Mouse (Mus musculus): ENCODE results near the gene Ctxn1. TPM values are rescaled to one million over a fixed set of nuclear protein-coding genes. Genes with fewer than 3 reads are reported as not detected.

The Ctxn1 gene
- 6.8 and 7.8 TPM in 2 replicates for polyA plus RNA-seq (2012; rRNA removed)

- Histone ChIP-seq H3K27ac (ENCODE audit: insufficient read depth, low read depth, low read length) (no peak within 1 kb of the TSS), H3K4me1 (ENCODE audit: control insufficient read depth, insufficient read depth, low read length) (no peaks in the 10 kb centered on the region; the same call in 1 of the 2 replicates), H3K27me3 (replicated peaks; ENCODE audit: control insufficient read depth, insufficient read depth, low read length) (no peaks in the 10 kb centered on the region), H3K4me3 (ENCODE audit: insufficient read depth, low read depth, low read length) (peak within 1 kb of the TSS; percentile 45), H3K36me3 (ENCODE audit: control insufficient read depth, insufficient read depth, low read length) (no peaks in the 10 kb centered on the region; the same call in 1 of the 2 replicates)
- WGBS = 8% methylated on average over 32 of the region's 33 CpGs
- TF ChIP-seq CTCF (conservative IDR thresholded peaks at IDR 0.05; ENCODE audit: insufficient read depth, insufficient read length, low read depth, low read length) = no peak
- TF ChIP-seq POLR2A (IDR thresholded peaks at IDR 0.05; ENCODE audit: low read depth, low read length) = no peak
- DNase-seq = peak; percentile 97
These were observed at the start of gene Ctxn1 for GRCm38 (mm10) chr8:4259125-4259804. Gene Ctxn1, minus strand, starts transcription at chr8:4259274.

DNA sequence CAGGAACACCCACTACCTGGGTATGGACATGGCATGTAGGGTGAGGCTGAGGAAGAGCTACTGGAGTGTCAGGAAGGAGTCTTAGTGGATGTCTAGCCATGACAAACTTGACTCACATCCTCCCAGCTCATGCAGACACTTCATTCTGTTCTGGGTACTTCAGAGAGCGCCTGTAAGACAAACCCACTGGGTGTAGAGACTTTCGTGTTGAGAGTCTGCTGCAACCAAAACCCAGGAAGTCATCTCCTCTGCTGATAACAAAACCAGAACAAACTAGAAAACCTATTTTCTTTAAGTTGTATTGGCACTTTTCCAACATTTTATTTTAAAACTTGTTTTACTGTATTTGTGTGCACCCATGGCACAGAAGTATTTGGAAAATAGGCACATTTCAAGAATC lies 46.8 kb upstream of the Ctxn1 start:
- no peak for DNase-seq
- 77% methylated on average over 2 of the region's 2 CpGs for WGBS
- Histone ChIP-seq H3K27ac (ENCODE audit: insufficient read depth, low read depth, low read length) (no peak overlapping the region), H3K4me3 (ENCODE audit: insufficient read depth, low read depth, low read length) (no peak overlapping the region), H3K4me1 (ENCODE audit: control insufficient read depth, insufficient read depth, low read length) (no peaks in the 10 kb centered on the region), H3K36me3 (ENCODE audit: control insufficient read depth, insufficient read depth, low read length) (peaks cover 5% of the 10 kb centered on the region), H3K27me3 (replicated peaks; ENCODE audit: control insufficient read depth, insufficient read depth, low read length) (no peaks in the 10 kb centered on the region)
- TF ChIP-seq POLR2A (IDR thresholded peaks at IDR 0.05; ENCODE audit: low read depth, low read length) (no peak), CTCF (conservative IDR thresholded peaks at IDR 0.05; ENCODE audit: insufficient read depth, insufficient read length, low read depth, low read length) (no peak)

- WGBS = 65% methylated on average over 3 of the region's 3 CpGs
- peaks cover 5% of the 10 kb centered on the region for H3K36me3 ChIP-seq (ENCODE audit: control insufficient read depth, insufficient read depth, low read length)
These were observed 45.1 kb upstream of the Ctxn1 start for GRCm38 (mm10) chr8:4304124-4304547.

DNA sequence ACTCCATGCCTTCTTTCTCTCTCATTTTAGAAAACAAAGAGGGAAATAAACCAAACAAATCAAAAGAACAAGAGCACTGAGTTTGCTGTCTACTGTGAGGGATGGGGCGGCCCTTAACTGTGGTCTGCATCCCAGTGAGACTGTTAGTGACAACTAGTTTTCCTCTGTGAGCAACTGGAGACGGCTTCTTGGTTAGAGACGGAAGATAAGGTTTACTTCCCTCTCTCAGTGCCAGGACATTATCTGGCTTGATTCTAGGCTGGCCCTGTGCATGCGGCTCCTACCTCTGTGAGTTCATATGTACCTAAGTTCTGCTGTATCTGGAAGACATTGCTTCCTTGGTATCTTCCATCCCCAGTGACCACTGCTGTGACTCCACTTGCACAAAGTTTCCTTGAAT lies 38.7 kb upstream of the Ctxn1 start:
- Histone ChIP-seq H3K27me3 (replicated peaks; ENCODE audit: control insufficient read depth, insufficient read depth, low read length) (no peaks in the 10 kb centered on the region), H3K36me3 (ENCODE audit: control insufficient read depth, insufficient read depth, low read length) (peaks cover 10% of the 10 kb centered on the region; the same call in 1 of the 2 replicates), H3K4me3 (ENCODE audit: insufficient read depth, low read depth, low read length) (no peak overlapping the region), H3K4me1 (ENCODE audit: control insufficient read depth, insufficient read depth, low read length) (no peaks in the 10 kb centered on the region), H3K27ac (ENCODE audit: insufficient read depth, low read depth, low read length) (no peak overlapping the region)
- no peak for DNase-seq
- 96% methylated on average over 4 of the region's 4 CpGs for WGBS
- TF ChIP-seq CTCF (conservative IDR thresholded peaks at IDR 0.05; ENCODE audit: insufficient read depth, insufficient read length, low read depth, low read length) = no peak
- TF ChIP-seq POLR2A (IDR thresholded peaks at IDR 0.05; ENCODE audit: low read depth, low read length) = no peak

More at GRCm38 (mm10) chr8:4304124-4304547, 45.1 kb upstream of the Ctxn1 start:
- TF ChIP-seq POLR2A (IDR thresholded peaks at IDR 0.05; ENCODE audit: low read depth, low read length) = no peak
- TF ChIP-seq CTCF (conservative IDR thresholded peaks at IDR 0.05; ENCODE audit: insufficient read depth, insufficient read length, low read depth, low read length) = no peak
- no peak for DNase-seq
- no peaks in the 10 kb centered on the region for H3K27me3 ChIP-seq (replicated peaks; ENCODE audit: control insufficient read depth, insufficient read depth, low read length)
- no peaks in the 10 kb centered on the region for H3K4me1 ChIP-seq (ENCODE audit: control insufficient read depth, insufficient read depth, low read length)
- H3K4me3 ChIP-seq (ENCODE audit: insufficient read depth, low read depth, low read length) = no peak overlapping the region
- H3K27ac ChIP-seq (ENCODE audit: insufficient read depth, low read depth, low read length) = no peak overlapping the region

GRCm38 (mm10) chr8:4292738-4293137 lies 33.7 kb upstream of the Ctxn1 start:
- no peak for DNase-seq
- 81% methylated on average over 5 of the region's 5 CpGs for WGBS
- peaks cover 8% of the 10 kb centered on the region; the same call in 1 of the 2 replicates for H3K36me3 ChIP-seq (ENCODE audit: control insufficient read depth, insufficient read depth, low read length)

DNA sequence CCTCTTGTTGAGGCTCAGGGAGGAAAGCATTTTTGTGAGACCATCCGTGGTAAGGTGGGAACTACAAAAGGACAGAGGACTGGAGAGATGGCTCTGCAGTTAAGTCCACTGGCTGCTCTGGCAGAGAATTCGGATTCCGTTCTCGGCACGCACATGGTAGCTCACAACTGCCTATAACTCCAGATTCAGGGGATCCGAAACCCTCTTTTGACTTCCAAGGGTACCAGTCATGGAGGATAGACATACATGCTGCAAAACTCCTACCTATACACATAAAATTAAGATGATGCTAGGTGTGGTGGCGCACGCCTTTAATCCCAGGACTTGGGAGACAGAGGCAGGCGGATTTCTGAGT lies 17.0 kb upstream of the Ctxn1 start:
- TF ChIP-seq CTCF (conservative IDR thresholded peaks at IDR 0.05; ENCODE audit: insufficient read depth, insufficient read length, low read depth, low read length) (no peak), POLR2A (IDR thresholded peaks at IDR 0.05; ENCODE audit: low read depth, low read length) (no peak)
- WGBS = 19% methylated on average over 9 of the region's 9 CpGs
- no peak for DNase-seq
- no peaks in the 10 kb centered on the region for H3K27me3 ChIP-seq (replicated peaks; ENCODE audit: control insufficient read depth, insufficient read depth, low read length)
- H3K36me3 ChIP-seq (ENCODE audit: control insufficient read depth, insufficient read depth, low read length) = no peaks in the 10 kb centered on the region; the same call in 1 of the 2 replicates
- peak overlapping the region; percentile 88 for H3K4me3 ChIP-seq (ENCODE audit: insufficient read depth, low read depth, low read length)
- H3K4me1 ChIP-seq (ENCODE audit: control insufficient read depth, insufficient read depth, low read length) = peaks cover 9% of the 10 kb centered on the region; the same call in 1 of the 2 replicates
- H3K27ac ChIP-seq (ENCODE audit: insufficient read depth, low read depth, low read length) = peak overlapping the region; percentile 48

More at GRCm38 (mm10) chr8:4292738-4293137, 33.7 kb upstream of the Ctxn1 start:
- no peaks in the 10 kb centered on the region for H3K4me1 ChIP-seq (ENCODE audit: control insufficient read depth, insufficient read depth, low read length)
- no peak overlapping the region for H3K4me3 ChIP-seq (ENCODE audit: insufficient read depth, low read depth, low read length)
- H3K27me3 ChIP-seq (replicated peaks; ENCODE audit: control insufficient read depth, insufficient read depth, low read length) = no peaks in the 10 kb centered on the region
- TF ChIP-seq POLR2A (IDR thresholded peaks at IDR 0.05; ENCODE audit: low read depth, low read length) = no peak
- TF ChIP-seq CTCF (conservative IDR thresholded peaks at IDR 0.05; ENCODE audit: insufficient read depth, insufficient read length, low read depth, low read length) = no peak
- H3K27ac ChIP-seq (ENCODE audit: insufficient read depth, low read depth, low read length) = no peak overlapping the region

- peak; percentile 98 for DNase-seq
- Histone ChIP-seq H3K4me3 (ENCODE audit: insufficient read depth, low read depth, low read length) (peak within 1 kb of the TSS; percentile 88), H3K27me3 (replicated peaks; ENCODE audit: control insufficient read depth, insufficient read depth, low read length) (no peaks in the 10 kb centered on the region), H3K36me3 (ENCODE audit: control insufficient read depth, insufficient read depth, low read length) (no peaks in the 10 kb centered on the region; the same call in 1 of the 2 replicates), H3K4me1 (ENCODE audit: control insufficient read depth, insufficient read depth, low read length) (peaks cover 9% of the 10 kb centered on the region; the same call in 1 of the 2 replicates), H3K27ac (ENCODE audit: insufficient read depth, low read depth, low read length) (peak within 1 kb of the TSS; percentile 48)
- WGBS = under 1% methylated on average over 39 of the region's 39 CpGs
- TF ChIP-seq CTCF (conservative IDR thresholded peaks at IDR 0.05; ENCODE audit: insufficient read depth, insufficient read length, low read depth, low read length) (no peak), POLR2A (IDR thresholded peaks at IDR 0.05; ENCODE audit: low read depth, low read length) (peak; percentile 6)
These were observed 16.4 kb upstream of the Ctxn1 start, which contains the start of gene Timm44 for GRCm38 (mm10) chr8:4275275-4276110. Gene Timm44, minus strand, starts transcription at chr8:4275913.

Data from kidney, adult 2 months (tissue).